Mouse (Mus musculus) neural tube, embryonic 14.5 days (tissue): ENCODE measurements at regions not wholly inside any gene's neighbourhood (a gene's known extent, or its start where the extent isn't known, plus 50 kb on each side); places are given as distances from the start of the nearest gene placed in this dataset.

Source experiments
- ATAC-seq: fragments of 200-750 bp; cut with Nextera tagmentation; 2 replicates; pipeline ENCODE4 v1.8.0; 2017; ENCODE audit warnings: low read depth, mild to moderate bottlenecking, moderate TSS enrichment, moderate library complexity
- H3K27ac ChIP-seq: fragments of 300-500 bp; sonication (generic); 2 replicates; pipeline ENCODE4 v1.5.1; 2014; ENCODE audit warnings: low read depth, mild to moderate bottlenecking, control low read depth, low read length, moderate library complexity, mixed read lengths
- H3K27me3 ChIP-seq: fragments of 300-500 bp; sonication (generic); 2 replicates; pipeline ENCODE4 v1.6.1; 2014; ENCODE audit warnings: low read length; ENCODE audit not compliant: control insufficient read depth, insufficient read depth
- H3K36me3 ChIP-seq: fragments of 300-500 bp; sonication (generic); 2 replicates; pipeline ENCODE4 v1.6.1; 2014; ENCODE audit warnings: low read length, mixed read lengths; ENCODE audit not compliant: control insufficient read depth, insufficient read depth
- H3K4me1 ChIP-seq: fragments of 300-500 bp; sonication (generic); 2 replicates; pipeline ENCODE4 v1.6.1; 2014; ENCODE audit warnings: low read length; ENCODE audit not compliant: control insufficient read depth, insufficient read depth
- H3K4me2 ChIP-seq: fragments of 300-500 bp; sonication (generic); 2 replicates; pipeline ENCODE4 v1.6.1; 2014; ENCODE audit warnings: mild to moderate bottlenecking, low read depth, low read length, control low read depth
- H3K4me3 ChIP-seq: fragments of 300-500 bp; sonication (generic); 2 replicates; pipeline ENCODE4 v1.5.1; 2014; ENCODE audit warnings: low read depth, low read length, control low read depth, mixed read lengths
- H3K9ac ChIP-seq: fragments of 300-500 bp; sonication (generic); replicated peaks from 2 replicates; pipeline ENCODE4 v1.6.1; 2014; ENCODE audit warnings: low read depth, mild to moderate bottlenecking, control low read depth, low read length, mixed read lengths
- H3K9me3 ChIP-seq: fragments of 300-500 bp; sonication (generic); 2 replicates; pipeline ENCODE4 v1.6.1; 2016; ENCODE audit warnings: low read length; ENCODE audit not compliant: control insufficient read depth
- WGBS: fragments of 180-500 bp; shearing (Covaris S2); extraction: QIAGEN DNeasy Blood & Tissue Kit; methylation state at CpG from one replicate; pipeline ENCODE4 v1.1.7; 2014; 5-methylcytosine and 5-hydroxymethylcytosine counted together

- no peaks in the 10 kb centered on the region for H3K9me3 ChIP-seq
- H3K4me1 ChIP-seq: peaks cover 21% of the 10 kb centered on the region; the same call in 1 of the 2 replicates
- peak overlapping the region; percentile 81 for H3K4me3 ChIP-seq
- peak overlapping the region; percentile 95 for H3K9ac ChIP-seq
- H3K27ac ChIP-seq: peak overlapping the region; percentile 96
- ATAC-seq: peak; percentile 10; the same call in 1 of the 2 replicates
- peak overlapping the region; percentile 91 for H3K4me2 ChIP-seq
- peaks cover 4% of the 10 kb centered on the region; the same call in 1 of the 2 replicates for H3K27me3 ChIP-seq
- 13% methylated on average over 31 of the region's 31 CpGs for WGBS
- no peaks in the 10 kb centered on the region for H3K36me3 ChIP-seq
These were observed 61.9 kb upstream of the Ak4 start for GRCm38 (mm10) chr4:101356954-101357891.

- Histone ChIP-seq H3K4me3 (peak overlapping the region; percentile 81), H3K4me1 (peaks cover 21% of the 10 kb centered on the region; the same call in 1 of the 2 replicates), H3K27ac (peak overlapping the region; percentile 96), H3K9ac (peak overlapping the region; percentile 95), H3K36me3 (no peaks in the 10 kb centered on the region), H3K9me3 (no peaks in the 10 kb centered on the region), H3K27me3 (peaks cover 4% of the 10 kb centered on the region; the same call in 1 of the 2 replicates), H3K4me2 (peak overlapping the region; percentile 91)
- WGBS: under 1% methylated on average over 93 of the region's 107 CpGs
- peak; percentile 90 for ATAC-seq
These were observed 62.8 kb upstream of the Ak4 start for GRCm38 (mm10) chr4:101356093-101356953.

- Histone ChIP-seq H3K27me3 (peaks cover 4% of the 10 kb centered on the region; the same call in 1 of the 2 replicates), H3K4me3 (peak overlapping the region; percentile 81), H3K4me1 (peaks cover 21% of the 10 kb centered on the region; the same call in 1 of the 2 replicates), H3K27ac (peak overlapping the region; percentile 96), H3K9me3 (no peaks in the 10 kb centered on the region), H3K9ac (peak overlapping the region; percentile 95), H3K4me2 (peak overlapping the region; percentile 91), H3K36me3 (no peaks in the 10 kb centered on the region)
- under 1% methylated on average over 31 of the region's 31 CpGs for WGBS
- ATAC-seq: peak; percentile 74
These were observed 63.5 kb upstream of the Ak4 start for GRCm38 (mm10) chr4:101355431-101356092.

GRCm38 (mm10) chr4:101354951-101355350 is 64.1 kb upstream of the Ak4 start:
- H3K27me3 ChIP-seq: peaks cover 4% of the 10 kb centered on the region; the same call in 1 of the 2 replicates
- peak overlapping the region; percentile 91 for H3K4me2 ChIP-seq
- H3K36me3 ChIP-seq: no peaks in the 10 kb centered on the region
- ATAC-seq: no peak
- peak overlapping the region; percentile 95 for H3K9ac ChIP-seq
- no peaks in the 10 kb centered on the region for H3K9me3 ChIP-seq
- no peak overlapping the region for H3K27ac ChIP-seq
- WGBS: 7% methylated on average over 7 of the region's 7 CpGs
- peaks cover 21% of the 10 kb centered on the region; the same call in 1 of the 2 replicates for H3K4me1 ChIP-seq
- H3K4me3 ChIP-seq: peak overlapping the region; percentile 81

GRCm38 (mm10) chr4:101354086-101354855 is 64.8 kb upstream of the Ak4 start:
- Histone ChIP-seq H3K9me3 (no peaks in the 10 kb centered on the region), H3K4me2 (peak overlapping the region; percentile 91), H3K27me3 (peaks cover 4% of the 10 kb centered on the region; the same call in 1 of the 2 replicates), H3K27ac (no peak overlapping the region), H3K4me1 (peaks cover 21% of the 10 kb centered on the region; the same call in 1 of the 2 replicates), H3K9ac (peak overlapping the region; percentile 95), H3K4me3 (peak overlapping the region; percentile 81), H3K36me3 (no peaks in the 10 kb centered on the region)
- ATAC-seq: no peak
- 28% methylated on average over 7 of the region's 7 CpGs for whole genome bisulfite sequencing

- H3K27me3 ChIP-seq: peaks cover 4% of the 10 kb centered on the region; the same call in 1 of the 2 replicates
- no peaks in the 10 kb centered on the region for H3K9me3 ChIP-seq
- H3K36me3 ChIP-seq: no peaks in the 10 kb centered on the region
- peaks cover 13% of the 10 kb centered on the region; the same call in 1 of the 2 replicates for H3K4me1 ChIP-seq
- WGBS: 54% methylated on average over 4 of the region's 4 CpGs
- ATAC-seq: no peak
- no peak overlapping the region for H3K4me2 ChIP-seq
- no peak overlapping the region for H3K9ac ChIP-seq
- no peak overlapping the region for H3K27ac ChIP-seq
- no peak overlapping the region for H3K4me3 ChIP-seq
These were observed 66.9 kb upstream of the Ak4 start for GRCm38 (mm10) chr4:101352178-101352577.

- Histone ChIP-seq H3K9ac (no peak overlapping the region), H3K4me3 (no peak overlapping the region), H3K4me1 (peaks cover 13% of the 10 kb centered on the region; the same call in 1 of the 2 replicates), H3K36me3 (0 out of 2 replicates have a peak, but pooled peaks cover 2% of the 10 kb centered on the region), H3K9me3 (no peaks in the 10 kb centered on the region), H3K27me3 (peaks cover 4% of the 10 kb centered on the region; the same call in 1 of the 2 replicates), H3K27ac (no peak overlapping the region), H3K4me2 (no peak overlapping the region)
- 90% methylated on average over 3 of the region's 3 CpGs for WGBS
- ATAC-seq: no peak
These were observed 67.4 kb upstream of the Ak4 start for GRCm38 (mm10) chr4:101351716-101352115.

- H3K27ac ChIP-seq: no peak overlapping the region
- H3K4me1 ChIP-seq: peaks cover 13% of the 10 kb centered on the region; the same call in 1 of the 2 replicates
- ATAC-seq: no peak
- H3K4me3 ChIP-seq: no peak overlapping the region
- no peaks in the 10 kb centered on the region for H3K27me3 ChIP-seq
- peaks cover 12% of the 10 kb centered on the region for H3K36me3 ChIP-seq
- H3K9ac ChIP-seq: no peak overlapping the region
- H3K4me2 ChIP-seq: no peak overlapping the region
- no peaks in the 10 kb centered on the region for H3K9me3 ChIP-seq
- 86% methylated on average over 8 of the region's 8 CpGs for WGBS
These were observed 68.4 kb upstream of the Ak4 start for GRCm38 (mm10) chr4:101350656-101351055.
